Mouse (Mus musculus) urinary bladder, postnatal 25 days (tissue): ENCODE measurements around the gene Nfkbie.

ENCODE experiments used
- DNase-seq: peaks from one replicate; pipeline ENCODE4 v3.0.0; 2022; ENCODE audit warnings: low spot score

Gene Nfkbie

DNA sequence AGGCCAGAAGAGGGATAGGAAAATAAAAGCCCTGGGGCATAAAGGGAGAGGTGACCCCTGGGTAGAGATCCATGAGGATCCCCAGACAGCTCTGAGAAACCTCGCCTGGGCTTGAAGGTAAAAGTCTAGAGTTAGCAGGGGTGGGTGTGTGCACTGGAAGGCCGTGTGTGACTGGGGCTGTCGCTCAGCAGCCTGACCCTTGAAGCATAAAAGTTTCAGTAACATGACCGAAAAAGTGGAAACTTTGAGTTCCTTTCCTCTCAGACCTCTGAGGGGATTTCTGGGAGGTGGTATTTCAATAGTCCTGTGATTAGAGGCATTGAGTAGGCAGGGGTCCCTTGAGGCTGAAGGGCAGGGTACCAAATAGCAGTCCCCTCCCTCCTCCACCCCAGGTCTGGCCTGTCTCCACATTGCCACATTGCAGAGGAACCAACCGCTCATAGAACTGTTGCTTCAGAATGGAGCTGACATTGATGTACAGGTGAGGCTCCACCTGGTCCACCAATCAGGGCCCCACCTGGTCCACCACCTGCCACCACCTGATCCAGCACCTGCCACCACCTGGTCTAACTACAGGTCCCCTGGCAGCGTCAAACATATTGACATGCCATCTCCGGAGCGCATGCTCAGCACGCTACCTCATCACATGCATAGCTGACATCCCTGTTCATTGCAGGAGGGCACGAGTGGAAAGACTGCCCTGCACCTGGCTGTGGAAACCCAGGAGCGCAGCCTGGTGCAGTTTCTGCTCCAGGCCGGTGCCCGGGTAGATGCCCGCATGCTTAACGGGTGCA, 4.4 kb downstream of the Nfkbie start:
- DNase-seq, result no peak

DNA sequence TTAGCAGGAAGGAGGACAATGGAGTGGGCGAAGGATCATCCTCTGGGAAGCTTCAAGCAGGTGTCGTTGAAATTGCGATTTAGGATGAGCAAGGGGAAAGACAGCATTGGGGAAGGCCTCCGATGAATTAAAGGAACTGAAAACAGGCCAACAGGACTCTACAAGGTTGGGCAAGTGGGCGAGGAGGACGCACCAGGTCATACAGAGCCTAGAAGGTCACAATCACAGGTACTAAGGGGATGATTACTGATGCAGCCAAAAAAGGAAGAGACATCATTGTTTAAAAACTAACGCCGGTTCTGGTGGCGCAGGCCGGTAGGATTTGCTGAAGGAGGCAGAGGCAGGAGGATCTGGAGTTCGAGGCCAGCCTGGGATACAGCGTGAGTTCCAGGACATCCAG, 7.7 kb downstream of the Nfkbie start:
- no peak for DNase-seq

DNA sequence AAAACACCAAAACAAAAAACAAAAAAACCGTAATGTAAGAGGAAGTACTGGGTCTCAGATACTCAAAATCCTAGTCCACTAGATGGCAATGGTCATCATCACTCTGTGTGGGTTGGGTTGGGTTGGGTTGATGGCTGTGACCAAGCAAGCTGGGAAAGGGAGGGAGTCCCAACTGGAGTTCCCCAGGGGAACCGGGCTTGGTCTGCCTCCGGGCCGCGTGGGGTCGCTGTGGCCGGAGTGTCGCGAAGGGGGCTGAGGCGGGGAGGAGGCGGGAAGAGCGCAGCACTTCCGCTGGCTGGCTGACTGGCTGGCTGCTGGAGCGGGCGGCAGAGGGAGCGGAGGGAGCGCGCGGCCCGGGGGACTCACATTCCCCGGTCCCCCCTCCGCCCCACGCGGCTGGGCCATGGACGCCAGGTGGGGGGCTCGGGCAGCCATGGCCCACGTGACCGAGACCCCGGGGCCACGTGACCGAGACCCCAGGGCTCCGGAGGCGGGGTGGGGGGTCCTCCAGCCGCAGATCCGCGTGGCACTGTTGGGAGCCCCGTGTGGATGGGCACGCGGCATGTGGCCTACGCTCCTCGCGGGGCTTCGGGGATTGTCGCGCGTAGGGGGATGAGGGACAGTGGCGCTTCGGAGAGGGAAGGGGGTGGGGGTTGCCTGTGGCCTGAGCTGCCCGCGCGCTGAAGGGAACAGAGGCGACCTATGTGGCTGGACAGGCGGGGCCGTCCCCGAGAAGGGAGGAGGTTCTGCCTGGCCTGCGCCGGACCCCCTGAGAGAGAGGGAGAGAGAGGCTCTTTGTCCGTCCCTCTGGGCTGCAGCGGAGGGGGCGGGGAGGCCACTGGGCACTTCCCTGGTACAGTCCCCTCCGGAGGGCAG, 8.4 kb downstream of the Nfkbie start, which contains the start of gene Slc35b2:
Gene Slc35b2 (plus strand): TSS at position 220 of the 876 bp plus-strand sequence.
- peak; percentile 95 for DNase-seq

DNA sequence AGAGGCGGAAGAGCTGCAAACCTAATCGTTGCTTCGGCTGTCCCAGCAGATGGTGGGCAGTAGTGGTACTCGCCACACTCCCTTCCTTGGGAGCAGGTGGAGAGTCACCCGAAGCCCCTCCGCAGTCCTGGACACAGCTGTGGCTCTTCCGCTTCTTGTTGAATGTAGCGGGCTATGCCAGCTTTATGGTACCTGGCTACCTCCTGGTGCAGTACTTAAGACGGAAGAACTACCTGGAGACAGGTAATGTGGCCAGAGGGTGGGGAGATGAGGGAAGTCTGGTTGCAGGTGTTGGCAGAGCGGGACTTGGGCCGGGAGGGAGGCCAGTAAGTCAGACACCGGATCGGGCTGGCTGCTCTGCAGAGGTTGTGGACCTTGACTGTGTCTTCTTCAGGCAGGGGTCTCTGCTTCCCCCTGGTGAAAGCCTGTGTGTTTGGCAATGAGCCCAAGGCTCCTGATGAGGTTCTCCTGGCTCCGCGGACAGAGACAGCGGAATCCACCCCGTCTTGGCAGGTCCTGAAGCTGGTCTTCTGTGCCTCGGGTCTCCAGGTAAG, 9.1 kb downstream of the Nfkbie start:
- no peak for DNase-seq

DNA sequence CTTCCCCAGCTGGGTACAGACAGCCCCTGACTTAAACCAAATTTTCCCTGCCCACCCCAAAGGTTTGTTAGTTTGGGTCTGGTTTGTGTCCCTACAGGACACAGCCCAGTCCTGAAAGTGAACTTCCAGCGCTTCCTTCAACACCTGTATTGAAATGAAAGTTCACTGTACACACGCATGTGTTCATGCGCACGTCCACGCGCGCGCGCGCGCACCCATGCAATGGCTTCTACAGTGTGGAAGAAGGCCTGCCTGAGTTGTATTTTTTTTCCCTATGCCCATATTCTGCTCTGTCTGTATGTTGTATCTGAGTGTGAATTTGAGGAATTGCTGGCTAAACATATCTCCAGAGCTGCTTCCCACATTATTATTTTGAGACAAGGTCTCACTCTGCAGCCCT, 9.6 kb downstream of the Nfkbie start:
- no peak for DNase-seq

DNA sequence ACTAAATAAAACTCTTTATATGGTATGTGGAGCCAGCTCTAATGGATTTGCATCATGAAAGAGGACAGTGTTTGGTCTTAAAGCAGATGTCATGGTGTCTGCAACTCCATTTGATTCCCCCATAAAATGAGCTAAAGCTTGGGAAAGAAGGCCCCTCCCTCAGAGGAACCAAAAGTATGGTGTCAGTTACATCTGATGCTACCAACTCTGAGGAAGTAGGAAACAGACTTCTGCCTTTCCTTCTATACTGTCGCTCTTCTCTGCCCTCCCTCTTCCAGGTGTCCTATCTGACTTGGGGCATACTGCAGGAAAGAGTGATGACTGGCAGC, 10.5 kb downstream of the Nfkbie start:
- DNase-seq, result no peak

DNA sequence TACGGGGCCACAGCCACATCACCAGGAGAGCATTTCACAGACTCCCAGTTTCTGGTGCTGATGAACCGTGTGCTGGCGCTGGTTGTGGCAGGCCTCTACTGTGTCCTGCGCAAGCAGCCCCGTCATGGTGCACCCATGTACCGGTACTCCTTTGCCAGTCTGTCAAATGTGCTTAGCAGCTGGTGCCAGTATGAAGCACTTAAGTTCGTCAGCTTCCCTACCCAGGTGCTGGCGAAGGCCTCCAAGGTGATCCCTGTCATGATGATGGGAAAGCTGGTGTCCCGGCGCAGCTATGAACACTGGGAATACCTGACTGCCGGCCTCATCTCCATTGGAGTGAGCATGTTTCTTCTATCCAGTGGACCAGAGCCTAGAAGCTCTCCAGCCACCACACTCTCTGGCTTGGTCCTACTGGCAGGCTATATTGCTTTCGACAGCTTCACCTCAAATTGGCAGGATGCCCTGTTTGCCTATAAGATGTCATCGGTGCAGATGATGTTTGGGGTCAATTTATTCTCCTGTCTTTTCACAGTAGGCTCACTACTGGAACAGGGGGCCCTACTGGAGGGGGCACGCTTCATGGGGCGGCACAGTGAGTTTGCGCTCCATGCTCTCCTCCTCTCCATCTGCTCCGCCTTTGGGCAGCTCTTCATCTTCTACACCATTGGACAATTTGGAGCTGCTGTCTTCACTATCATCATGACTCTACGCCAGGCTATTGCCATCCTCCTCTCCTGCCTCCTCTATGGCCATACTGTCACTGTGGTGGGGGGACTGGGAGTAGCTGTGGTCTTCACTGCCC, 11.1 kb downstream of the Nfkbie start:
- DNase-seq, result no peak

DNA sequence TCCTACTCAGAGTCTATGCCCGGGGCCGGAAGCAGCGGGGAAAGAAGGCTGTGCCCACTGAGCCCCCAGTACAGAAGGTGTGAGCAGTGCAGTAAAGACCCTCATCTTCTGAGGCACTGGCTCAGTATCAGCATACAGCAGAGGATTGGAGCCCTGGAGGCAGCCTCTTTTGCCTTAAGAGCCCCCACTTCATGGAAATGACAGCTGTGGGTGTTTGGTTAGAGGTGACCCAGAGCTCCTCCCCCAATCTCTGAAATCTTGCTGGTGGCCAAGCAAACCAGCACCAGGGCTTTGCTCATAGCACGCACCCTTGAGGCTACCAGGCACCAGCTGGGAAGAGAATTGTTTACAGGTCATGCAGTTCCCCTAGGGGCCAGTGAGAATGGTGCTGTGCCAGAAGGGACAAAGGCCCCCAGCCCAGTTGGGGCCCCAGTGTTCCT, 11.7 kb downstream of the Nfkbie start:
- no peak for DNase-seq

DNA sequence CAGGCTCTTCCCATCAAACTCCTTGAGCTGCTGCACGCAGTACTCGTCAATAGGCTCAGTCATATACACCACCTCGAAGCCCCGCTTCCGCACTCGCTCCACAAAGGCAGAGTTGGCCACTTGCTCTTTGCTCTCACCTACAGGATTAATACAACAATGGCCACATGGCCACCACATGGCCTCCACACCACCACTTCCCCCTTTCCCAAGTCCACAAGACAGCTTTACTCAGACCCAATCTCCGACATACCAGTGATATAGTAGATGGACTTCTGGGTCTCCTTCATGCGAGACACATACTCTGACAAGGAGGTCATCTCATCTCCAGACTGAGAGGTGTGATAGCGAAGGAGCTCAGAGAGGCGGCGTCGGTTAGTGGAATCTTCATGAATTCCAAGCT, 13.5 kb downstream of the Nfkbie start:
- no peak for DNase-seq

DNA sequence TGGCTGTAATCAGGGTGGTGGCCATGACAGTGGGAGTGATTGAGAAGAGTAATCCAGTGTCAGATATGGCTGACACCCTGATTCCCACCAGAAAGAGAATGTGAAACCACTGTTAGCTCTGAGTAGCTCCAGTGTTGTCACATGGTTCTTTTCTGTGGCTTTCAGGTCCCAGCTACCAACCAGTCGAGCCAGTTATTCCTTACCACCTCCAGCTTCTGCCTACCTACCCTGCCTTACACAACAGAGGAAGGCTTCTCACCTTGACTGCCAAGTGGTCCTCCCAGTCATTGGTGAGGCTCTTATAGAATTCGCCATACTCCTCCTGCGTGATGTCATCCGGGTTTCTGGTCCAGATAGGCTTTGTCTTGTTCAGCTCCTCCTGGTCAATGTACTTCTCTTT, 14.5 kb downstream of the Nfkbie start:
- no peak for DNase-seq

DNA sequence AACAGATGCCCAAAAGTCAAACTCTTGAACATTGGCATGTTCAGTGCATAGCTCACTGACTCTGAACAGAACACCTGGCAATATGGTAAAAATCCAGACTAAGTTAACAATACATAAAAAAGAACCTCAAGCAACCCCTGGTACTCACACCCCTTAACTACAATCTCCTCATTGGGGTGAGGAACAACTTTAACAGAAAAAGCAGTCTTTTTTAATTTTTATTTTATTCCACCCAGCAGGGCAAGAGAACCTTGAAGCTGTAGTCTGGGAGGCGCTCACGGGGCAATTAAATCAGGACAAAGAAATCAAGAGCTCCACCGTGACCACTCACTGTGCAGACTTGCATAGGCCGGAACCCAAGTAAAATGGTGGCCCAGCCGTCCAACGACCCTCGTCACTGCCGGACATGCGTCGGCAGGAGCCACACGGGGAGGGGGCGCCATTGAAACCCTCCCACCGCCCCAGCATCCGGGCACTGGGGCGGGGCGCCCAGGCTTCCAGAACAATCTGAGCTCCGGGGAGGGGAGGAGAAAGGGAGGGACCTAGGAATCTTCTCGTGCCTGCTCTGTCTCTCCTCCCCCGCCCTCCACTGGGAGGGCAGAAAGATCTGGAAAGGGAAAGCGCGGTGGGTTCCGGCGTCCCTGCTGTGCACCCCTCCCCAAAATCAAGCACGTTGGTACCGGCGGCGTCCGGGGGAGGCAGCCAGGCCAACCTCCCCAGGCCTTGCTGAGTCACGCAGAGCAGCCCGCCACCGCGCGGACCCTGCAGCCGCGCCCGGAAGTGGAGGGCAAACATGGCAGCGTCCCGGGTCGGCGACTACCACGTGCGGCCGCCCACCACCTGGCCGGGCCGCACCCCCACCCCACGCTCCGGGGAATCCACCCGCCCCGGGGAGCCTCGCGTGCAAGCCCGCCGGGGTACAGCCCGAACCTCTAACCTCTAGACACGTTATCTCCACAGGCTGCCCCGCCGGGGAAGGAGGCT, 16.9 kb downstream of the Nfkbie start:
- peak; percentile 54 for DNase-seq

DNA sequence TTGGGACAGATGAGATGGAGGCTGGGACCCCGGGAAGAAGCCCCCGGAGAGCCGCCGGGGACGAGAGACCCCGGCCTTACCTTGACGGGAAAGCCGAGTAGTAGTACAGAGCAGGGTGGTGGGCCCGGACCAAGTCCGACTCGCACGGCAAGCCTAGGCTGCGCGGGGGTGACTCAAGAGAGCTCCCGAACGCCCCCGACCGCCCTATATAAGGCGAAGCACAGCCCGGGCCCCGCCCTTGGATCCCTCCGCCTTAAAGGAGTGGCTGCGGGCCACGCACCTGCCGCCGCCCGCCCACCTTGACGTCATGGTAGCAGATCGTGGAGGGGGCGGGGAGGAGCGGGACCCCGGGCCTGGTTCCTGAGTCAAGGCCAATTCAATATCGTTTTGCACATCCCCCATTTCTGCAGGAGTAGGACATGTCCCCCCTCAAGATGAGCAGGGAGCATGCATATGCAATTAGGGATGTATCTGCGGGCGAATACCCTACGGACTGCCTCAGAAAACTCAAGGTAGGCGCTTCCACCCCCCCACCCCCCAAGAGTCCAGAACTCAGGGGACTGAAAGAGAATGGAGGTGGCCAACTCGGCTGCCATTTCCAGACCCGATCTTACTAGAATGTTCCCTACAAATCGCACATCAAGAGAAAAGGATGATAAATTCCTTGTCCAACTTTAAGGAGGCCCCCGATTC, 17.7 kb downstream of the Nfkbie start, which contains the start of gene Hsp90ab1:
Gene Hsp90ab1 (minus strand): TSS at position 185 of the 693 bp plus-strand sequence.
- DNase-seq, result peak; percentile 100

DNA sequence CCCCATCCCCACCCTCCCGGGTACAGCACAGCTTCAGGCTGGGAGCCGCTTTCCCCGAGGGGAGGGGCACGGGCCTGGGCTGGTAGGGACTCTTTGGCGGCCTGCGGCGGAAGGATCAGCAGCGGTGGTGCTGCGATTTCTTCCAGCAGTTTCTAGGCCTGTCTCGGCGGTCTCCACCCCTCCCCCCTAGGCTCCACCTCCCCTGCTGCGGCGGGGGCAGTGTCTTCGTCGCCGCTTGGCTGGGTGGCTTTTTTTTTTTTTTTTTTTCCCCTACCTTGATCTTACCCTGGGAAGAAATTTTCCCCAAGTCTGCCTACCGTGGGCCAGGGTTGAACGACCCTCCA, 18.2 kb downstream of the Nfkbie start:
- peak; percentile 96 for DNase-seq

DNA sequence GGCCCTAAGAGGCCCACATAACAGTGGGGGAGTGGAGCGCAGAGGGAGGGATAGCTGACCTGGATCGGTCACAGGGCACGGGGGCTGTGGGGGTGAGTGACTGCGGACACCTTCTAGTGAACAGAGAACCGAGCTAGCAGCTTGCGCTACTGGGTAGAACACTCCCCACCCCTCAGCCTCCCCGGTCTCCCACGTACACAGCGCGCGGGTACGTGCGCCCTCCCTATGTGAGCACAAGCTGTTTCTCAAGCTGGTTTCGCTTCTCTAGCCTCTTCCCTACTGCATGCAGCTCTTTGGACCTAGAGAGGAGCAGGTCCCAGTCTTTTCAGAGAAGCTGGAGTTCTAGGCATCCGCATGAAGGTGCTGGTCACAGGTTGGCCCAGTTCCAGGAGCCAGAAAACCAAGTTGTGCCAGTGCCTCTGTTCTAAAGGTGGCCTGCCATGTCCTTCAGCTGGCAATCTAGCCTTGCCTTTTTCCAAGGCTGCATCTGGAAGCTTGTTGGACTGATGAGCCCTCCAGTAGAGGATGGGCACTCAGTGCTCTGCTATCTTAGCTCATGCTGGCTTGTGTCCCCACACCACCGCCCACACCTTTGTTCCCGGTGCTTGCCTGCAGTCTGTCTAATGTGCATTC, 18.7 kb downstream of the Nfkbie start:
- peak; percentile 55 for DNase-seq

DNA sequence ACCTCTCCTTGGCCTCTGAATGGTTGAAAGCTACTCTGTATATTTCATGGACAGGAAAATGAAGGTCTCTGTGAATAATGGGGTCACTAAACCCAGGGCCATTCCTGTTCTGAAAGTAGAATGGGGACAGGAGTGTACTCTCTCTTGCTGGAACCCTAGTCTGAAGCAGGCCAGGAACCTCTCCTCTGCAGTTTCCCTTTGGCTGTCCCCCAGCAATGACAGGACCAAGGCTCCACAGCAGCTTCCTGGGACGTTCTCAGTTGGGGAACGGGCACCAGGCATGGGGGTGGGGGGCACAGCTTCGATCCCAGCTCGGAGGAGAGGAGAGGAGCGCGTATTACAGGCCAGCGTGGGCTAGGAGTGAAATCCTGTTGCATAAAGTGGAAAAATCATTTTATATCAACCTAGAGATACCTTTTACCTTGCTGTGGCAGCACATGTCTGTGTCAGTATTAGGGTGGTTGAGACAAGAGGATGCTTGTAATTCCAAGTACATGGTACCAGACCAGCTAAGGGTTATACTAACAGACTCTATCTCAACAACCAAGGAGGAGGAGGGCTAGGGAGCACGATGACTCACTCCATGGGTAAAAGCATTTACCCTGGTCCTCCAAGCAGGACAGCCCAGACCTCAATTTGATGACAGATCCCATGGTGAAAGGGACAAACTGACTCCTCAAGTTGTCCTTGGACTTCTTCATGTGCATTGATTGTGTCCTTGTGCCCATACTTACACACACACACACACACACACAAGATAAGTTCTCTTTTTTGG, 19.8 kb downstream of the Nfkbie start:
- DNase-seq, result no peak

DNA sequence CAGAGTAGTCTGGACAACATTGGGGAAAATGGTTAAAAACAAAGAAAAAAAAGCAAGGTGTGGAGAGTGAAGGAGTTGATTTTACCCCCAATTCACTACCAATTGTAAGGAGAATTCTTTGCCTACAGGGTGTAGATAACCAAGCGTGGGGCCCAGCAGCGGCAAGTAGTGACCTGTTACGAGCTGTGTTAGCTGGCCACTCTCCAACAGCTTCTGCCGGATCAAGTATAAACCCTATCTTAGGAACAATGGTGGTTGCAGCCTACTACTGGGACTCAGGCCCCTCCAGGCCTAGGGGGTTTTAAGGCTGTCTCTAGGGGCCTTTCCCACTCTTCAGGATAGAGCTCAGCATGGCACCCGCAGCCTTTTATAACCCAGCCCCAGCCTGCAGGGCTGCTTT, 22.7 kb downstream of the Nfkbie start:
- peak; percentile 50 for DNase-seq

DNA sequence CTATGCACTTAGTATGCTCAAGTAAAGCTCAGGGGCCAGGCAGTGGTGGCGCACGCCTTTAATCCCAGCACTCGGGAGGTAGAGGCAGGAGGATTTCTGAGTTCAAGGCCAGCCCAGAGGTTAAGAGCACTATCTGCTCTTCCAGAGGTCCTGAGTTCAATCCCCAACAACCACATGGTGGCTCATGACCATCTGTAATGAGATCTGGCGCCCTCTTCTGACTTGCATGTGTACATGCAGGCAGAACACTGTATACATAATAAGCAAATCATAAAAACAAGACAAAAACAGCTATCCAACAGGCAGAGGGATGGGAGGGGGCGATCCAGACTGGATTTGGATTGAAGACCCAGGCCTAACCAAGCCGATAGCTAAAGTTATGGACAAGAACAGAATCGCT, 23.3 kb downstream of the Nfkbie start:
- no peak for DNase-seq

DNA sequence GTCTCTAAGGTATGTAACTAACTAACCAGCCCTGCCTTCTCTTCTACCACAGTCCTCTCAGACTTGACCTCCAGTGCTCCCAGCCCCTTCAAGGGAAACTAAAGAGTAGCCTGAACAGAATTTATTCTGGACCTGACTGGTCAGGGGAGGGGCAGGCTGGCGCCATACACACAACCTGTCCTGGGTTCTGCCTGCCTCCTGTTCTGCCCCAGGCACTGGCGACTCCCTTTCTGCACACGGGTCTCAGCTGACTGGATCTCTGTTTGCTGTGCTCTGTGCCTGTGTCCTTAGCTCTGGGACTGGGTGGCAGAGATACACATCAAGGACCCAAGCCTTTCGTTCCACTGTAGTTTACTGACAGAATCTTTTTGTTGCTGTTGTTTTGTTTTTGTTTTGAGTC, 24.1 kb downstream of the Nfkbie start:
- no peak for DNase-seq

DNA sequence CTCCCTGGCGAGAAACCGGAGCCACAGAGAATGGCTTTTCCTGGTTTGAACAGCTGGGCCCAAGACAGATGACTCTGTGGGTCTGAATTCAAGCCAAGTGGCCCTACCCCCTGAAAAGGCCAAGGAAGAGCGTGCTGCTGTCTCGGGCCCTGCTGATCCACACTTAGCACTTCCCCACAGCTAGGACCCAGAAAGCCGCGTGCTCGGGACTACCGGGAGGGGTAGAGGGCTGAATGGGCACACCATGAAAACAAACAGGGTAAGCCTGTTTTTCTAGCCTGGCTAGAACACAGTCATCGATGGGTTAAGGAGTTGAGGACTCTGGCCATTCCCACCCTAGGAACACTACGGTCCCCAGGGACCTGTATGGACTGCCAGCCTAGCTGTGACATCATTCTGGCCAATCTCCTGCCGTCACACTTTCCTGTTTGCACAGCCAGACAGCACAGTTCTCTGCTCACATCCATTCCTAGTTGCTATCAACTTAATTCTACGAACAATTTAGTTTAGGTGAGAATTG, 25.5 kb downstream of the Nfkbie start:
- DNase-seq, result no peak
